Mouse (Mus musculus) adrenal gland, adult 8-10 months (tissue): ENCODE data around the gene Rbfox3. TPM values are rescaled to one million over a fixed set of nuclear protein-coding genes. Genes with fewer than 3 reads are reported as not detected.
"Not testable (repeated sequence)": the region's sequence is repeated elsewhere in the genome, so short reads cannot be mapped to it uniquely, and the experiment has no call there.

ENCODE experiments used
- DNase-seq: peaks from one replicate; pipeline ENCODE4 v3.0.0; 2022
- total RNA-seq, 4 experiments: library from RNA; stranded (reverse); gene quantifications; 2 replicates each; pipeline ENCODE4 v1.2.4; 2022

Gene Rbfox3
- total RNA-seq, 4 experiments from 2014 or later, result 5.3 to 13.6 (median 7.8) TPM

DNA sequence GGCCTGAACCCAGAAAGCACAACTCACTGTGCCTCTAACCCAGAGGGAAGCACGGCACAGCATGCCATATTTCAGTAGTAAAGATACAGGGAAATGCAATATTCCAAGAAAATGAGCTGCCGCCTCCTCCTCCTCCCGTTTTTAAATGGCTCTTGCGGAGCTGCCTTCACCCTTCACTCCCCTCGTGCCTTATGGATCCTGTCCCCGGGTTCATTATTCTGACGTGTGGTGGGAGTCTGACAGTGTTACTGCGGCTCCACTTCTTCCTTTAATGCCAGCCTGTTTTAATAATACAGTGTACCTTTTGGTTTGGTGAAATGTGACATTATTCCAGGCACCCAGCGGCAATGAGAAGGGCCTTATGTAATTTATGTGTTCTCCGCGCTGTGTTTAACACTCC lies 97.5 kb downstream of the Rbfox3 start:
- no peak for DNase-seq

DNA sequence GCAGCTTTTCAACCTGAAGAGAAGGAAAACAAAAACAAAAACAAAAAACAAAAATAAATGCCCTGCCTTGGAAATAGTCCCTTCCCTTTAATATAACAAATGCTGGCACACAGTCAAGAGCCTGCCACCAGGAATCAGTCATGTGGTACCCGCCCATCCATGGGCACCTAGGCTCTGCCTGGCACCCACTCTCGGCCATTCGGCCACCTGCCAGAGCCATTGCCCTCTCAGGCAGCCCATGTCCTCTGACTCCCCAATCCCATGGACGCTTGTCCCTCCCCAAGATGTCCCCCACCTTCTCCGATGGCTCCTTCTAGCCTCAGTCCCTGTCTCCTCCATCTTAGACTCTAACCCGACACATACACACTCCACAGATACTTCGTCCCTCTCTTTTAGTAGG lies 100.0 kb downstream of the Rbfox3 start:
- no peak for DNase-seq

DNA sequence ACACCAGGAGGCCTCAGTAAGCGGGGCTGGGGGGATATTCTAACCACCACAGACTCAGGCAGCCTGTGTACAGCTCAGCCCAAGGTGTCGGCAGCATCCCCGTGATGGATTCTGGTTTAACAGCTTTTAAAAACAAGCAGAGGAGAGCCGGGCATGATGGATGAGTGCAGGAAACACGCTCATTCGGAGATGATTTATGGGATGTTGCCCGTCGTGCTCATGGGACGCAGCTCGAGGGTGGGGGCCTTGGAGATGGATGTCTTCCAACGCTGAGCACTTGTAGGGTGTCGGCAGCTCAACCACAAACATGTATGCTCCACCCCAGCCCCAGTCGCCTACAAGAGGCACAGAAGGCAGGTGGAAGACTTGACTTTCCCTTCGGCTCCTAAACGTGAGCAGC lies 103.9 kb downstream of the Rbfox3 start:
- no peak for DNase-seq

GRCm38 (mm10) chr11:118794856-118795602 lies 116.4 kb downstream of the Rbfox3 start:
- no peak for DNase-seq

DNA sequence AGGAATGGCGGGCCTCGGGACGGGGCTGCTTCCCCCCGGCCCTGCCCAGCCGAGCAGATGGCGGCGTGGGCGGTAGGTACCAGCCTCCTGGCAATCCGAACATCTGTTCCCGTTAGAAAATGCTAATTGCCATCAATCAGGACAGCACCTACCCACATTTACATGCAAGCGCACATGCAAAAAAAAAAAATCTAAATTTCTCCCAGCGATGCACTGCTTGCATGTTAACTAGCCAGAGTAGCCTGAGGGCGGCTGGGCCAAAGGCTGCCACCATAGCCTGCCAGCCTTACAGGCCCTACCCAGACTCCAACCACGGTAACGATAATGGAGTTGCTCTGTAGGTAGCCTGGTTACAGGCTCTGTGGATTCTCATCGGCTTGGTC lies 117.8 kb downstream of the Rbfox3 start:
- DNase-seq, result no peak

DNA sequence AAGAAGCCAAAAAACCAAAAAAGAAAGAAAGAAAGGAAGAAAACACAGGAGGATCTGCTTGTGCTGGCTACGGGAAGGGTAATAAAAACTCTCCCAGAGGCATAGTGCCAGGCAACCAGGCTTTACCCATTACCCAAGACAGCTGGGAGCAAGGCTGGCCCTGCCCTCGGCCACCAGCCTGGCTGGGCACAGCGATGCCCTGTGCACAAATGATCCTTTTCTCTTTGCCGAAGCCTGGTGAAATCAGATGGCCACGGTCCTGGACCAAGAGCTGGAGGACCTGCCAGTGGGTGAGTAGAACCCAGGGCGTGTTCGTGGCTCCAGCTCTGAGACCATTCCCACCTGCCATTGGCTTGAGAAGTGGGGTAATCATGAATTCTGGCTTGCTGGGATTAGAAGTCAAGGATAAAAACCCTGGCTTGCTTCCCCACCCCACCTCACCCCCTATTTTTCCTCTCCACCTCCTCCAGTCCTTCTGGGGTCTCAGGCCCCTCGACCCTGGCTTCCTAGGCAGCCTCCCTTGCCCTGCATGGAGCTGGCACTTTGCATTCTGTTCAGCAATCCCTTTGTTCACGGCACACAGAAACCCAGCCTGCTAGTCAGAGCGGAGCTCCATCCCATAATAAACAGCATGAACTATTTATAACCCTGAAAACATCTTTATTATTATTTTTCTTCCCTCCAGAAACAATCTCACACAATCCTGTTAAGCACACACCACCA lies 118.3 kb downstream of the Rbfox3 start:
- no peak for DNase-seq

DNA sequence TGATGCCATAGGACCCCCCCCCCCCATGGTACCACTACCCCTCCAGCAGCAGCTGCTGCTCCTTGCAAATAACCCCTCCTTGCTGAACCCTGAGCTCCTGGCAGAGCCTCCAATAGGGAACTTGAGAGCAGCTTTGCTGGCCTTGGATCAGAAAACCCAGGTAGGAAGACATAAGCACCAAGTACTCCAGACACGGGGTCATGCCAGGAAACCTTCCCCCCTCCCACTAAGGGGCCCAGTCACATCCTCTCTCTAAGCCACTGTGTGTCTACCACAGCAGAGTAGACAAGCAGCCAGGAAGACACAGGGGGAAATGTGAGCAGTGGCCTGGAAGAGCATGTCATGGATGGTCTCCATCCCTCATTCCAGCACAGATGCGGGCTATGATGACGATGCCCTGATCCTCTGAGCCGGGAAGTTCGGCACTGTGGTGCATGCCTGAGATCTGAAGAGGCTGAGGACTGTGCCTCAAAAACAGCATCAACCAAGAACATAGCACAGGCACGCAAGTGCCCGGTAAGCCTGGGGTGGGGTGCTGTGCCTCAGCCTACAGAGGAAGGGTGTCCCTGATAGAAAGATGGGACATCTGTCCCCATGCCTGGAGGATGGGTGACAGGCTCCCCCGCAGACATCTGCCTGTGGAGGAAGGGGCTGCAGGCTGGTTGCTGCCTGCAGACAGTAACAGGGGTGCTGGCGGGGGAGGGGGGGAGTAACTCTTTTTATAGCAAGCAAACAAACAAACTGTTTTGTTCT lies 119.1 kb downstream of the Rbfox3 start:
- no peak for DNase-seq

DNA sequence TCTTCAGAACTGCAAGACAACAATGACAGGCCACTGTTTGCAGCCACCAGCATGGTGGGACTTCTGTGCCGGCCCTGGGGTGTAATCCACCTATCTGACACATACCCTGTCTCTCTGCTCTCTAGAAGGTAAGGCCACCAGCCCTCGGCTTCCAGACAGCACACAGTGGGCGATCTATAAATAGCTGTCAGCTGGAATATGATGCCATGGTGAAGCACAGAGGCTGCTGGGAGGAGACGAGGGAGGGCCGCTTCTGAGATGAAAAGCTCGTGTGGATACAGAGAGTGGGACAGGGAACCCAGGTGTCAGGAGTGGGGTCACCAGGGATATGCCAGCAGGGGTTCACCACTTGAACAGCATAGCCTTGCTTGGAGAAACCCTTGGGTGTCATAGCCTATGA lies 120.0 kb downstream of the Rbfox3 start:
- DNase-seq, result no peak

DNA sequence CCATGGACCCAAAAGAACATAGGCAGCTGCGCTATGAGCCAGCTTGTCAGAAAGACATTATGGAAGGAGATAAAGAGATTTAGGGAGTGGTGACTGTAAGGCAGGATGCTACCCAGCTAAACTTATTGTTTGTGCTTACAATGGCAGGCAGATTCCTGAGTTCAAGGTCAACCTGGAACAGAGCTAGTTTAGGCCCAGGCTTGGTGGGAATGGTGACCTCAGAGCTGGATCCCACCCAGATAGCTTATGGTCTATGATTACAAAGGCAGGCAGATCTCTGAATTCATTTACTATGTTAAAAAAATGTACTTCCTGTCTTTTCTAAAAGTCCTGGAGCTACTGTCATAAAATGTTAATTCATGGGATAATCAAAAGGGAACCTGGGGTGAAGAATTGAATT lies 123.3 kb downstream of the Rbfox3 start:
- no peak for DNase-seq

GRCm38 (mm10) chr11:118782677-118783076 lies 128.7 kb downstream of the Rbfox3 start:
- DNase-seq, result no peak

DNA sequence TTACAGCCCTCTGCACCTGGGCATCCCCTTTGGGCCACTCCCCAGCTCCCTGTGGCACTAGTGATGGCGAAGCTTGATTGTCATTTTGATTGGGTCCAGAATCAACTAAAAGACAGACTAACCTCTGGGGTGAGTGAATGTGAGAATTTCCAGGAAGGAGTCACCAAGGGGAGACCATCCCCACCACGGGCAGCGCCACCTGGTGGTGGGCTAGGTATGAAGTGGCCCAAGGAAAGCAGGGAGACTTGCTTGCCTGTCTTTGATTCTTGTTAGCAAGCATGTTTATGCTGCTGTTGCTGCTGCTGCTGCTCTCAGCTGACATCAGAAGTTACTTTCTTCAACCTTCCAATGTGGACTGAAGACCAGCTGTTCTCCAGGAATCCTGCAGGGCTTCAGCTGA lies 135.6 kb downstream of the Rbfox3 start:
- DNase-seq, result no peak

DNA sequence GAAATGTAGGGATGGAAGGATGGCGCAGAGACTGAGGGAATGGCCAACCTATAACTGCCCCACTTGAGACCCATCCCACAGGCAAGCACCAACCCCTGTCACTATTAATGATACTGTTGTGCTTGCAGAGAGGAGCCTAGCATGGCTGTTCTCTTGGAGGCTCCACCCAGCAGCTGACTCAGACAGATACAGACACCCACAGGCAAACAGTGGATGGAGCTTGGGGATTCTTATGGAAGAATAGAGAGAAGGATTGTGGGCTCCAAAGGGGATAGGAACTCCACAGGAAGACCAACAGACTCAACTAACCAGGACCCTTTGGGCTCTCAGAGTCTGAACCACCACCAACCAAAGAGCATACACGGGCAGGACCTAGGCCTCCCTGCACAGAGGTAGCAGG lies 136.6 kb downstream of the Rbfox3 start:
- DNase-seq, result not testable (repeated sequence)

DNA sequence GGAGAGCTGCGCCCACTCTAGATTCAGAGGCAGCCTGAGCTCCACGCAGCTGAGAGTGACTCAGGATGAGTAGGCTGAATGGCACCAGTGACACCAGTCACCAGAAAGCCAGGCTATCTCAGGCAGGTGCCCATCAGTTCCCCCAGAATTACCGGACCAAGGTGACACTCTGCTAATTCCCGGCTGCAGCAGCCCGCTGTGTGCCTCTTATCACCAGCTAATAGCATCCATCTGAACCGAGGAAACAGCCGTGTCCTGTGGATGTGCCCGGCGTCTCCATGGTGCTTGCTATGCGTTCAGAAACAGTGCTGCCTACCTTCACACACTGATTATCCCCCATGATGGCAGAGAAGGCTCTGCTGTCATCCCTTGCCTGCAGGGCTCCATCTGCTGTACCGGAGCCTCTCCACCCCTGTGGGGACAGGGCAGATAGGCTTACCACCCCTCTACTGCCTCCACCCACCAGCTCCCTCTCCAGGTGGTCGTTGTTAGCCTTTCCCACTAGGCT lies 138.3 kb downstream of the Rbfox3 start:
- DNase-seq, result no peak

GRCm38 (mm10) chr11:118771358-118771757 lies 140.0 kb downstream of the Rbfox3 start:
- no peak for DNase-seq

DNA sequence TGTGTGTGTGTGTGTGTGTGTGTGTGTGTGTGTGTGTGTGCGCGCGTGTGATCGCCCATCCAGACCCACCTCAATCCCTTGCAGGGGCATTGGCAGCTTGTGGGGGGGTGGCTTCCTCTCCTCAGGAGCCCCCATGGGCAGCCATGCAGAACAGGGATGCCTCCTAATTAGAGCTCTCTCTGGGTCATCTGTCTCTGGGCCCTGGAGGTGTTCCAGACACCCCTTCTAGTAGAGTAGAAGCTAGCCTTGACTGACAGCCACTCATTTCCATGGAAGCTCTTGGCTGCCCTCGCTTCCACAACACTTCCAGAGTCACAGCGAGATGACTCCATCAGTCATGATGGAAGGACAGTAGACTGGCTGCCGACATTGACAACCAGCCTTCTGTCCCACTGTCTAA lies 140.6 kb downstream of the Rbfox3 start:
- no peak for DNase-seq

DNA sequence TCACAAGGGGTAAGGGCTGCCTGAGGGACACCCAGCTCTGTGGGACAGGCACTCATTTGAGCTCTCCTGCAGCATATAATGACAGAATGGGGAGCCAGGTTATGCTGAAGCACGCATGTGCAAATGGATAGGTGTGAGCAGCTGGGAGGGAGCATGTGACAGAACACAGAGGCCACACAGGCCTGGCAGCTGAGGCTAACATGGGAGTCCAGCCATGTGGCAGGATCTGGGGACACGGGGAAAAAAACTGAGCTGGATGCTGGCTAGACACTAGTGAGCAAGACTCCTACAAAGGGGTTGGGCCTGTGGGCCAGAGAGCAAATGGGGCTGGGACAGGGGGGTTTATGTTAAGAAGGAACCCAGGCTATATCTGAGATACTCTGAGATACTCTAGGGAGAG lies 141.9 kb downstream of the Rbfox3 start:
- no peak for DNase-seq

- no peak for DNase-seq
Observed at GRCm38 (mm10) chr11:118768441-118768840, 143.0 kb downstream of the Rbfox3 start.

- DNase-seq, result no peak
Observed at GRCm38 (mm10) chr11:118767411-118767810, 144.0 kb downstream of the Rbfox3 start.

DNA sequence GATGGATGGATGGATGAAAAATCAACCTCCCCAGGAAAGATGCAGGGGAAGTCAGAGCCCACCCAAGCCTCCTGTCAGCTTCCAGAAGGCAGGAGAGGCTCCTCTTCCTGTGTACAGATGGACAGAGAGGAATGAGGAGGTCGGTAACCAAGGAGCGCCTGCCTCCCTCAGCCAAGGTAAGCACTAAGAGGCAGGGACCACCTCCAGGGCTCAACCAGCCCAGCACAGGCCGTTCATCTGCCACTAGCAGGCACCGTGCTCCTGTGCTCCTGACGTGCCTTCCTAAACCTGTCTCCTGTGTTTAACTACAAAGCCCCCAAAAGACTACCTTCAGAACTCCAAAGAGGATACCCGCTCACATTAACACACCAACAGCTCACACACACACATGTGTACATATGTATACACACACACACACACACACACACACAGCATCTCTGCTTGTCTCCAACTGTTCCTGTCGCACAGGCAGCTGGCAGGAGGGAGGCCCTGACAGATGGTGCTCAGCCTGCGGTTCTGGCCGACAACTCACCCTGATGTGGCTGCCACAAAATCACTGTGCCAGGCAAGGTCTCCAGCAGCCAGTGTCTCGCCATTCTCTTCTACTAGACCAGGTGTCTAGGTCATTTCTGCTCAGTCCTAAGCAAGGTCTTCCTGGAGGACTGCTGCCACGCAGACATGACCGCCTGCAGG lies 151.0 kb downstream of the Rbfox3 start:
- DNase-seq, result no peak

DNA sequence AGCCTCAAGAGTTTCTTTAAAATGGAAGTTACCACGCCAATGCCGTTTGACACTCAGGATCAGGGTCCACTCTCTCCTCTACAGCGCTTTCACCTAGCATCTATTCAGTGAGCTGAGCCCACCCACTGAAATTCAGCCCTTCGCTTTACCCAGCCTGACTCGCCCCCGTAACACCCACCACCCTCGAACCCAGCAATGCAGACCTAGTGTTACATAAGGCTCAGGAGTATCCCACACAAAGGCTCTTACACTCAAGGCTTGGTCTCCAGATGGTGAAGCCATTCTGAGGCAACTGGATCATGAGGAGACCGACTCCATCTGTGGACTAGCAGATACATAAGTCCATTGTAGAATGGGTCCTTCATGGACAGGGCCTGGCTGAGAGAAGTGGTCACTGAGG lies 152.2 kb downstream of the Rbfox3 start:
- DNase-seq, result no peak

DNA sequence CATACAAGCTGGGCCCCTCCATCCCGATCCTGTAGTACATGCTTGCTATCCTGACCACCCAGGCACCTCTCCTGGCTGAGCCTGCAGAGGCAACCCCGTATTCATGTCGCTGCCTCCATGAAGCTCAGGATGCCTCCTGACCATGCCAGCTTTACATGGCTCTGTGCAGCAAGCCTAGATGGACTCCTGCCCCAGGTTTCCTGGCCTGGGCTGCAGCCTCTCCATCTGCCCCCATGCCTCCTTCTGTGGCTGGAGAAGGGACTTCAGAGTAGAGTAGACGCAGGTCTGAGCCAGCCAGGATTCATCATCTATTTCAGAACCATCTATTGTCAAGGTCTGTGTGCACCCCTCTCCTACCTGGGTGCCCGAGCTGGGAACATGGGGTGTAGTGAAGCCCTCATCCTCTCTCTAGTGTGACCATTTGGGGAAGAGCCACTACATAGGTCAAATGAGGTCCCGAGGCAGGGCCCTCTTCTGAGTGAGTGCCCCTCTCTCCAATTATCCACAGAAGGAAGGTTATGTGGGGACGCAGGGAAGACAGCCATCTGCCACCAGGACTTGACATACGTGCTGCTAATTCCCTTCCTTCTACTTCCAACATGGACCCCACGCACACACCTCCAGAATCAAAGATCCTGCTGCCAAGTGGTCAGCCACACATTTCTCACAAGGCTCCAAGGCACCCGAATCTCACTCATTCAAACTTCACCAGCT lies 153.0 kb downstream of the Rbfox3 start:
- no peak for DNase-seq

- no peak for DNase-seq
Observed at GRCm38 (mm10) chr11:118757488-118757887, 153.9 kb downstream of the Rbfox3 start.
